Mouse (Mus musculus): Measurements from ENCODE around the gene Slit3. TPM values are rescaled to one million over a fixed set of nuclear protein-coding genes. Genes with fewer than 3 reads are reported as not detected.

Slit3 gene
- polyA plus RNA-seq, 1 experiment from 2014 or later, result 0.03 TPM

DNA sequence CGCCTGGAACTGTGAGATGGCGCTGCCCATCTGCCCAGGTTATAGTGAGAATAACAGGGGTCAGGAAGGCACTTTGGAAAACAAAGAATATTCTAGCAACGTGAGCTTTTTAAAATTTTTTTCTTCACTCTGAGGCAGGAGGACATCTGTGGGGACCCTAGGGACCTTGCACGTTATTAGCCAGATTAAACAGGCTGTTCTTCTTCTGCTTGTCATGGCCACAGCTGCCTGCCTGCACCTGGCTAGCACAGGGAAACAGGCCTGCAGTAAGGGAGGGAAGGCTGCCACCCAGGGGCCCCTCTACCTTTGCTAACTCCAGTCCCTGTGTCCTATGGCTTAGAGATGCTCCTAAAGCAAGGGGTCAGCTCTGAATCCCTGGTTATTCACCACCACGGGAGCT lies 487.8 kb downstream of the Slit3 start:
- H3K27me3 ChIP-seq, result peaks cover 5% of the 10 kb centered on the region
- in situ Hi-C loops (cut with MboI; ENCODE audit: low pct_unique_long_range_greater_than_20kb), result no loop called here
- no peak for ATAC-seq
- no peak for DNase-seq (ENCODE audit: low read depth, low spot score)
- ChIA-PET CTCF (no interaction called here), POLR2A (no interaction called here)
- no peak for TF ChIP-seq CTCF (IDR thresholded peaks at IDR 0.05)

DNA sequence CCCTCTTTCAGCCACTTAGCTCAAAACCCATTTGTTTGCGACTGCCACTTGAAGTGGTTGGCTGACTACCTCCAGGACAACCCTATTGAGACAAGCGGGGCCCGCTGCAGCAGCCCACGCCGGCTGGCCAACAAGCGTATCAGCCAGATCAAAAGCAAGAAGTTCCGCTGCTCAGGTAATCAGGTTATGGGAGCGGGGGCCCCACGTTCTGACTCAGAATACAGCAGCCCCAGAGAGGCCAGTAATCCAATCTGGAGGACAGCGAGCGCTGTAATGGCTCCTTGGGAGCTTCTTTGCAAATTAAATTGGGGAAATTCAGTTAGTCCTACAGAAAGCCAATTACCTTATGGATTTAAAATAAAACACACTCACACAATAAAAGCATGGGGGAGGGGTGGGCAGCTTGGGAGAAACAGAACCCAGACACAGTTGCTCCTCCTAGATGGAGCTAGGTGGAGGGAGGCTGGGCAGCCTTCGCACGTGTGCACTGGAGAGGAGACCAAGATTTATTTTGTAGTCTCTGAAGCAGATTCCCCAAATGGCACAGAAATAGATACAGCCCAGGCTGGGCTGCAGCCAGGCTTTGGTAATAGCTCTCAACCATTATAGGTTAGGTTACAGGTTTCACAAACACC lies 491.4 kb downstream of the Slit3 start:
- POLR2A ChIA-PET, result no interaction called here
- TF ChIP-seq CTCF (IDR thresholded peaks at IDR 0.05), result no peak
- ATAC-seq (no peak), DNase-seq (ENCODE audit: low read depth, low spot score) (no peak)
- in situ Hi-C loops (cut with MboI; ENCODE audit: low pct_unique_long_range_greater_than_20kb), result no loop called here
- H3K27me3 ChIP-seq, result peaks cover 5% of the 10 kb centered on the region
- CTCF ChIA-PET, result no interaction called here

DNA sequence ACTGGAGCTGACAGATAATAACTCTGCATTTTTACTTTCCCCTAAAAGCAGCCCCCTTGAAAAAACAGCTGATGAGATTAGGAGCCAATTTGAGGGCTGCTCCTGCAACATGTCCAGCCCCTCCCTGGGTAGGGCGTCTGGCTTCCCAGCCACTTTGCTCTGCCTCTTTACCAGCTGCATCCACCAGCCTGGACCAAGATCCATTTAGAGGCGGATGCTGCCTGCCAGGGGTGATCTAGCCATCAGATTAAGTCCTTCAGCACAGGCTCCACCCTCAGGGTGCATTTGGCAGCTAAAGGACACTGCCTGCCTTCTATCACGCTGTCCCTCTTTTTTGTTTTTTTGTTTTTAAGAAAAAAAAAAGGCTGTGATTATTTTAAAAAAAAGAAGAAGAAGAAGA lies 493.5 kb downstream of the Slit3 start:
- CTCF ChIA-PET, result no interaction called here
- peaks cover 5% of the 10 kb centered on the region for H3K27me3 ChIP-seq
- TF ChIP-seq CTCF (IDR thresholded peaks at IDR 0.05), result no peak
- POLR2A ChIA-PET, result no interaction called here
- DNase-seq (ENCODE audit: low read depth, low spot score), result no peak
- ATAC-seq, result no peak
- in situ Hi-C loops (cut with MboI; ENCODE audit: low pct_unique_long_range_greater_than_20kb), result no loop called here

DNA sequence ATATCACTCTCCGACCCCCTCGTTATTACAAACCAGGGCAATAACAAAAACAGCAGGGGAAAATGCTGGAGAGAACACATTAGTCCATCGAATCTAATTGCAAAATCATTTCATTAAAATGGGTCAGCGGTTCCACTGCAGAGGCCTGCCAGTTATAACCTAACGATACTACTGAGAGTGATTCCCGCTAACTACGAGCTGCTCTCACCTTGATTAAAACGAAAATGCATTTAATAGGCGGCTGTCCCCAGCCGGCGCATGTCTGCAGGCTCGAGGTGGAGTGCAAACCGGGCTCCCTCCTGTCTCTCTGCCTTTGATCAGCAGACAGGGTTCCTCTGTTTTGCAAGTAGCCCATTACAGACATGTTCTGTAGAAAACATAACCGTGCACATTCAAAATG lies 498.4 kb downstream of the Slit3 start:
- CTCF ChIA-PET, result no interaction called here
- in situ Hi-C loops (cut with MboI; ENCODE audit: low pct_unique_long_range_greater_than_20kb), result no loop called here
- DNase-seq (ENCODE audit: low read depth, low spot score) (no peak), ATAC-seq (no peak)
- H3K27me3 ChIP-seq, result no peaks in the 10 kb centered on the region
- POLR2A ChIA-PET, result no interaction called here
- no peak for TF ChIP-seq CTCF (IDR thresholded peaks at IDR 0.05)

DNA sequence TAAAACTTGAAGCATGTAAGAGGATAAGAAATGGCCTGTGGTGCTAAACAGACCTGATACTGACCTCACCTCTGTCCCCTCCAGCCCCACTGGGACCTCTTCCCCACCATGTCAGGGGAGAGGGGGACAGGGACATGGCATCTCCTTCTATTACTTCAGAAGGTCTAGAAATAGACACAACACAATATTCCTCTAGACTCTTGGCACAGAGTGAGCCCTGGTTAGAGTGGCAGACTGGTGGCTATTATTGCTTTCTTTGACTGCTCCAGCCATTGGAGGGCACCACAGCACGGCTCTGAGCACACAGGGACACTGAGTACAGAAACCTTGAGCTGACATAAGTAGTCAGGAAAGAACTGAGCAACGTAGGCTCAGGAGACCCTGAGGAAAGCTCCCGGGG lies 501.7 kb downstream of the Slit3 start:
- TF ChIP-seq CTCF (IDR thresholded peaks at IDR 0.05), result no peak
- ChIA-PET POLR2A (no interaction called here), CTCF (no interaction called here)
- in situ Hi-C loops (cut with MboI; ENCODE audit: low pct_unique_long_range_greater_than_20kb), result no loop called here
- no peak for ATAC-seq
- no peak for DNase-seq (ENCODE audit: low read depth, low spot score)
- H3K27me3 ChIP-seq, result no peaks in the 10 kb centered on the region

DNA sequence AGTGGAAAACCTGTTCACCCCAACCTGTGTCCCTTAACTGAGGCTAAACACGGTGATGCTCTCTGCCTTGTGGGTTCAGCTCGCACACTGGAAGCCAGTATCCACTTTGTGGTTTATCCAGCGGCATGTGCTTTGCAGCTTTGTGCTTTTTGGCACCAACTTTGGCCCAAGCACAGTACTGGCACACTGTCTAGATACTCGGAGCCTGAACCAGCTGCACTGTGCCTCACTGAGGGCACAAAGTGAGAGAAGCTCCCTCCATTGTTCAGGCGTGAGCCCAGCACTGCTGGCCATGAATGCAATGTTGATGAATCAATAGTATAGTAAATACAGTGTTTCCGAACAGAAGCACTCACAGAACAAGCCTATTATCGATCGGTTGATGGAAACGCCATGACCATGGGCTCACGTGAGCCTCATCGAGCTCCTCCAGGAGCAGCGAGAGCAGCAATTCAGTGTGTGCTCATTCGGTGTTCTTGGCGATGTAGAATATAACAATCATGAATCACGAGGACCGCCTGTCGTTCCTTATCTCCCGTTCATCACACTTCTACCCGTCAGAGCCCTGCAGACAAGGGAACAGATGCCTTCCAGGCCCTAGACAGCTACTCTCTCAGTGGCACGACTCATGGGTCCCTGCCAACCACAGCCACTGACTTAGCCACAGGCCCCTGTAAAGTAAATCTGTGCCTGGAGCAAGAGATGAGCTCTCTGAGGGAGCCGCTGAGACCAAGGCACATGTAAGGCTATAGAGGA lies 503.7 kb downstream of the Slit3 start:
- TF ChIP-seq CTCF (IDR thresholded peaks at IDR 0.05), result no peak
- POLR2A ChIA-PET, result no interaction called here
- DNase-seq (ENCODE audit: low read depth, low spot score) (no peak), ATAC-seq (no peak)
- CTCF ChIA-PET, result no interaction called here
- no peaks in the 10 kb centered on the region for H3K27me3 ChIP-seq
- in situ Hi-C loops (cut with MboI; ENCODE audit: low pct_unique_long_range_greater_than_20kb), result no loop called here

DNA sequence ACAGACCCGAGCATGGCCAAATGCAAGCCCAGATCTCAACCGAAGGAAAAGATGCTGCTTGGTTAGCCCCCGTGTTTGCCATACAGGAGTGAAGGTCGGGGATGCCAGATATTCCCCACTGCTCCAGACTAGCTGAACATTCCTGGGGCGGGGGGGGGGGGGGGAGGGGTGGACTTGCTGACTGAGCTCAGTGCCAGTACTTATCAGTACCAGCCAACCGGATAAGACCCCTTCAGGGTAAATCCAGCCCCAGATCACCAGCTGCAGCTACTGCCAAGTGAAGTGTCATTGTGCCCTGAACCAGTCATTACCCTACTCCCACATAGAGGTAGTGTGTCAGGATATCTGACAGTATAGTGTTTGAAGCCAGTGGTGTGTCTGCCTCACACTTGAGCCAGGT lies 504.6 kb downstream of the Slit3 start:
- in situ Hi-C loops (cut with MboI; ENCODE audit: low pct_unique_long_range_greater_than_20kb), result no loop called here
- DNase-seq (ENCODE audit: low read depth, low spot score) (no peak), ATAC-seq (no peak)
- CTCF ChIA-PET, result interaction anchor here (1.2 kb wide), 1 partner anchor 10 kb away, joined by 4 read pairs; no protein-coding TSS in a partner anchor
- TF ChIP-seq CTCF (IDR thresholded peaks at IDR 0.05), result no peak
- POLR2A ChIA-PET, result no interaction called here
- no peaks in the 10 kb centered on the region for H3K27me3 ChIP-seq

DNA sequence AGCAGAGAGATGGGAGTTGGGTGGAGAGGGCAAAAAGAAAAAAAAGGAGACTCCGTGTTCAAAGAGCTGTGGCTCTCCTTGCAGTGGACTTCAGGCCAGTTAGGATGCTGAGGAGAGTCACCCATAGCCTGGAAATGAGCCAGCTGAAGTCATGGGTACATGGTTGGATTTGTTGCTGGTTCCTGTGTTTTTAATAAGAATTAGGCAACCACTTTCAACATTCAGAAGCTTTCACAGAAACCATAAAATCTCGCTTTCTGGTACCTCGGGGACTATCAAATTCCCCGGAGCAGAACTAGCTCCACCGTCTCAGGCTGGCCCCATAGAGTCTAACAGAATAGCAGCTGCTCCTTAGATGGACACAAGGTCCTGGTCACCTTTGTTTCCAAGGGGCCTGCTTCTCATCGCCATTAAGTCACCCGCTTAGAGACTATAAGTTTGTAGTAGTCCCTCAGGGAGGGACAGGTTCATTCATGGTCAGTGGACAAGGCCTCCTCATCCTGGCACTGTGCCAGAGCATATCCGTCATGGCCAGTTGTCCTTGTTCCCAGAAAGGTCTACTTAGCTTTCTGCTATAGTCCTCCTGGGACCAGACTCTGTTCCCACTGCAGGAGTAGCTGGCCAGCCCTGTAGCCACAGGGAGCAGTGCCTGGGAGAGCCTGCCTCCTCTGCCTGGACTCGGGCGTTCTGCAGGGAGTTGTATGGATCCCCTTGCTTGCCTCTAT lies 505.3 kb downstream of the Slit3 start:
- in situ Hi-C loops (cut with MboI; ENCODE audit: low pct_unique_long_range_greater_than_20kb), result no loop called here
- no peak for TF ChIP-seq CTCF (IDR thresholded peaks at IDR 0.05)
- ChIA-PET CTCF (interaction anchor here (1.2 kb wide), 1 partner anchor 11 kb away, joined by 4 read pairs; no protein-coding TSS in a partner anchor), POLR2A (no interaction called here)
- DNase-seq (ENCODE audit: low read depth, low spot score), result no peak
- no peaks in the 10 kb centered on the region for H3K27me3 ChIP-seq
- no peak for ATAC-seq

DNA sequence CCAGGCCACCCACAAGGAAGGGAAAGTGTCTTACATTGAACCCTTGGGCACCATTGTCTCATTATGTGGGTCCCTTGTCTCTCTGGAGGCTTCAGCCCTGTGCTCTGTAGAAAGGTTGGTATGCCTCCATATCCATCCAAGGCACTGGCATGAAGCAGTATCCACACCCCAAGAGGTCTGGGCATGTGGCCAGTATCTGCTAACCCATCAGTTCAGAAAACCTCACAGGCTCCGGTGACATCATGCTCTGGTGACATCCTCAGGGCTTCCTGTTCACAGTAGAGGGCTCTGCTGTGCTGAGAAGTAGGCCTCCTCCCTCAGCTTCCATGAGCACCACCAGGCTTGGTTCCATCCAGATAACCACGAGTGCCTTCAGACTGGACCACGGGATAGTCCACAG lies 506.8 kb downstream of the Slit3 start:
- DNase-seq (ENCODE audit: low read depth, low spot score) (peak; percentile 22), ATAC-seq (peak; percentile 25)
- no peak for TF ChIP-seq CTCF (IDR thresholded peaks at IDR 0.05)
- H3K27me3 ChIP-seq, result no peaks in the 10 kb centered on the region
- in situ Hi-C loops (cut with MboI; ENCODE audit: low pct_unique_long_range_greater_than_20kb), result no loop called here
- CTCF ChIA-PET, result no interaction called here
- POLR2A ChIA-PET, result no interaction called here

DNA sequence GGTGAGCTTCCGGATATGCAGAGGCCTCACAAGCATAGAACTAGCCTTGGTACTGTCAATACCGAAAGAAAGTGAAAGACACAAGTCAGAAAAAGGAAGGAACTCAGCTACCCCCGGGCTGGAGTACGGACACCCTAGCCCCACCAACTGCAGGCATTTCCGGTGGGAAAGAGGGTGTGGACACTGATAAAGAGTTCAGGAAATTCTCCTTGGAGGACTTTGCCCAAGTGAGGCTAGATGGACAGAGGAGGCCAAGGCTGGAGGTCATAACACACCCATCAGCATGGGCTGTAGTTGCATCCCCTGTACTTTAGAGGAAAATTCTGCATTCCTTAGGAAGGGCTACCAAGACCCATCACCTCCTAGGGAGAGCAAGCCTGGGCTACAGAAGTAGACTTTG lies 511.2 kb downstream of the Slit3 start:
- ChIA-PET POLR2A (no interaction called here), CTCF (no interaction called here)
- H3K27me3 ChIP-seq, result peaks cover 3% of the 10 kb centered on the region
- ATAC-seq, result no peak
- DNase-seq (ENCODE audit: low read depth, low spot score), result no peak
- TF ChIP-seq CTCF (IDR thresholded peaks at IDR 0.05), result no peak
- in situ Hi-C loops (cut with MboI; ENCODE audit: low pct_unique_long_range_greater_than_20kb), result no loop called here

DNA sequence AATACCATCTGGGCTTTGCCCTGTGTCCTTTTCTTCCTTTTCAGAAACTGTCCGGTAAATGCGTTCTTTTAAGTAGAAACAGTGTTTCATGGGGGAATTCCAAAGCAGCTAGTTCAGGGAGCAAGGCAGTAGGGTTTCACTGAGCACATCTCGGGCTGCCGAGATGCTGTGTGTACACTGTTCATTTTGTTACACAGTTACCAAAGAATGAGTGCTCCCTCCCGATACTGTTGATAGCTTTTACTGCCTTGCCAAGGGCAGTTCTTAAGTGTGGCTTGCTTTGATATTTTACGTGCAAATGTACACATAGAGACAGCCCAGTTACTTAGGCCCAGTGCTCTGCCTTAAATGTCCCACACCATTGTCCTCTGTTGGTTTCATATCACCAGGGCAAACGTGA lies 516.1 kb downstream of the Slit3 start:
- H3K27me3 ChIP-seq, result peaks cover 6% of the 10 kb centered on the region
- in situ Hi-C loops (cut with MboI; ENCODE audit: low pct_unique_long_range_greater_than_20kb), result no loop called here
- ATAC-seq, result no peak
- ChIA-PET POLR2A (no interaction called here), CTCF (interaction anchor here (0.9 kb wide), 1 partner anchor 138 kb away, joined by 3 read pairs; no protein-coding TSS in a partner anchor)
- no peak for DNase-seq (ENCODE audit: low read depth, low spot score)
- no peak for TF ChIP-seq CTCF (IDR thresholded peaks at IDR 0.05)

All from Patski (cell line).